Mouse (Mus musculus) heart, postnatal 0 days (tissue): Measurements from ENCODE around the gene Kpna7.

Experiments
- CTCF ChIP-seq: IDR thresholded peaks from 2 replicates; pipeline ENCODE4 v1.5.1; 2016; ENCODE audit warnings: antibody characterized with exemption, control low read depth, low read depth
- EP300 ChIP-seq: IDR thresholded peaks from 2 replicates; pipeline ENCODE4 v1.6.1; 2016; ENCODE audit warnings: antibody characterized with exemption, low read depth

DNA sequence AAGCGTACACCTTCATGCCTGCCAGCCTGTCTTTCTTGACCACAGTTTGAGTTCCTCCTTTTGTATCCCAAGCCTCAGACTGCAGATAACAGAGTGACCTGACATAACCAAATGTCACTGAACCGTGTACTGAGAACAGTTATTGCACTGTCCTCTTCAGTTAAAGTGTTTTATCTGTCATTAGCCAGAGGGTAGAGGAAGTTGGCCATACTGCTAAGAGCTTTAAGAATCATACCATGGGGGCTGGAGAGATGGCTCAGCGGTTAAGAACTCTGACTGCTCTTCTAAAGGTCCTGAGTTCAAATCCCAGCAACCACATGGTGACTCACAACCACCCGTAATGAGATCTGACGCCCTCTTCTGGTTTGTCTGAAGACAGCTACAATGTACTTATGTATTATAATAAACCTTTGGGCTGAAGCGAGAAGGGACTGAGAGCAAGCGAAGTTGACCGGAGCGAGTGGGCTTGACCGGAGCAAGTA, 14.6 kb upstream of the Kpna7 start:
- no peak for TF ChIP-seq CTCF
- no peak for TF ChIP-seq EP300
